Mouse (Mus musculus): ENCODE results near the gene Tbc1d21. TPM values are rescaled to one million over a fixed set of nuclear protein-coding genes. Genes with fewer than 3 reads are reported as not detected.
A peak's percentile ranks its signal among the peaks of the same experiment; 100 is the strongest.

Gene Tbc1d21
- total RNA-seq, 2 experiments from 2014 or later: not detected

DNA sequence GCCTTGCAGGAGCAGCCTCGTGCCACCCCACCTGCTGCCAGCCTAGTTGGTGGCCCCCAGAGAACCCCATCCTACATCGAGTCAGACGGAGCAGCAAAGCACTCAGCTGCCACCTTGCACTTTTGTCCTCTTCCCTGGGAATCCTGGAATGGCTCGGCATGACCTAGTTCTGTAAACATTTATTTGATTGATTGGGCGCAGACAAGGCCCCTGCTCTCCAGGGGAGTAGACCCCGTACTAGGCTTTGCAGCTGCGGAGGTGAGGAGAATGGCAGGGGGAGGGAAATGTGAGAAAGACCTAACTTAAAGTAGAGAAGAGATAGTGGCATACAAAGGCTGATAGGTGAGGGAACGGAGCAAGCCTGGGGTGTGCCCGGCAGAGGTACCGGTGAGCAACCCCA is 23.8 kb downstream of the Tbc1d21 start:
- no peak for ATAC-seq (replicated peaks; ENCODE audit: poor library complexity)

DNA sequence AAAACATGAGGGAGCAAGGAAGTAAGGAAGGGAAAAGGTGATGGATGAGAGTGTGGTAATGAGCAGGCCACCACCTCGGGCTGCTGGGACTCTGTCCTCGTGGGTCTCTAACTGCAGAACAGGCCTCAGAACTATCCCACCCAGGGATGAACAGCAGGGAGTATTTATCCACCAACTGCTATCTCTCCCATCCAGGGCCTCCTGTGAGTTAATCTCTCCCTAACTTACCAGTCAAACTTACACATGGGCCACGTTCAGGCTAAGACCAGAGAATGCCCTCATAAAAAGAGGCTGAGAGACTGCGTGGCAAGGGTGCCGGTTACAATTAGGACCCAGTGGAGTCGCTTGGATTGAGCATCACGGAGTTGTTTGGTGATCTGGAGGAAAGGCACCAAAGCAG is 24.3 kb downstream of the Tbc1d21 start:
- ATAC-seq (replicated peaks; ENCODE audit: poor library complexity): no peak

DNA sequence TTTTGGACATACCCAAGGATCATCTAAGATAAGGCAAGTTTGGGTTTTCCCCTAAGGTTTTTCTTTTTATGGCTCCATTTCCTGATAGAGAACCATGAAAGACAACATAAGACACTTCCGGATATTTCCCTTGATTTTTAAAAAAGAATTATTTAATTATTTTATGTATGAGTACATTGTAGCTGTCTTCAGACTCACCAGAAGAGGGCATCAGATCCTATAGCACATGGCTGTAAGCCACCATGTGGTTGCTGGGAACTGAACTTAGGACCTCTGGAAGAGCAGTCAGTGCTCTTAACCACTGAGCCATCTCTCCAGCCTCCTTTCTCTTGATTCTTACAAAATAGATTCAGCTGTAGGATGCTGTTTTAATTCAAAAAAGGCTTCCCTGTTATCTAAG is 28.5 kb downstream of the Tbc1d21 start:
- ATAC-seq (replicated peaks; ENCODE audit: poor library complexity): no peak

DNA sequence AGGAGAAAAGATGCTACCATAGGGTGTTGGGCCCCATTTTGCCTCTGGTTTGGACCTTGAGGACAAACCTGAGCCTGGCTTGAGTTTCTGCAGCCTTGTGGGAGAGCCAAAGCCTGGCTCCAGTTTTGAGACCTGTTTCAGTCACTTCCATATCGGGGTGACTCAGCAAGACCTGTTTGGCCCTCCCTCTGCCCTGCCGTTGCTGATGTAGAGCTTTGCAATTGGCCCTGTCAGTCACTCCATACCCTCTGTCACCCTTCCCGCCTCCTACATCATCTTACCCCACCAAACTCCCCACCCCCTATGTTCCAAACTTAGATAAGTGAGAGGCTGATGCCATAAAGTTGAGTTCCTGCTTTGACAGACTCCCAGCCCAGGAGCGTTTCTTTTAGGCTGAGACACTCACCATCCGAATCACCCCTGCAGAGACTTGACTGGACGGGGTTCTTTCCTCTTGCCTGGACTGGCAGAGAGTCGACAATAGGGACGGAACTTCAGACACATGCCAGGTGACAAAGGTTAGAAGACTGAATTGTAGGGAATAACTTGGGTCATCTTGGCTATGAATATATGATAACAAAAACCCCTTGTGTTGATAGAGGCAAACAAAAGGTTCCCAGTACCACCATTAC is 33.5 kb downstream of the Tbc1d21 start:
- no peak for ATAC-seq (replicated peaks; ENCODE audit: poor library complexity)

DNA sequence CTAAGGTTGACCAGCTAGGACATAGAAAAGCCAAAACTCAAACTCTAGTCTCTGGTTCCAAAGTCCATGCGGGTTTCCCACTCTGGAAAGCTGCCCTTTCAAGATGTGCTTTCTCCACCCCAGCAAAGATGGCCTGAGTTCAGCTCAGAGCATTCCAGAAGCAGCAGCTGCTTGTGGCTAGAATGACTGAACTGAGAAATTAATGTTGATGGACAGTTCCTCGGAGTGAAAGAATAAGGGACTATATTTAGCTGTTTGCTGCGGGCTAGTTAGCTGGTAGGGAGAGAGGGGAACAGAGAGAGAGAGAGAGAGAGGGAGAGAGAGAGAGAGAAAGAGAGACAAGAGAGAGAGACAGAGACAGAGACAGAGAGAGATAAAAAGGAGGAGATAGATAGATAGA is 39.0 kb downstream of the Tbc1d21 start:
- no peak for ATAC-seq (replicated peaks; ENCODE audit: poor library complexity)

DNA sequence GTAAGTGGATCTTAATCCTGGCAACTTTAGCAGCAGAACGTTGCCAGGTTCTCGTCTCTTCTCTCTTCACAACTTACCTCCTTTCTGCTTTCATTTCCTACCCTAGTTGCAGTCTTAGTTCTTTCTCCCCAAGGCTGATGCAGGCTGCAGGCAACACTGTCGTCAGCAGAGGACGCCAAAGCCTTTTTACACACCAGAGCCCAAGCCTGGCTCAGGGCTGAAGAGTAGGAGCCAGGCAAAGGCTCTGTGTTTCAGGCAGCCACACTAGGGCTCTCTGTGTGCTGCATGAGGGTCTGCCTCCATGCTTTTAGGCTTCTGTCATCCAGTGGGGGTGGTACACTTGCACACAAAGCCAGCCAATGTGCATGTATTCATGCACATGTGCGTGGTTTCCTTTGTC is 40.0 kb downstream of the Tbc1d21 start:
- peak; percentile 46; the same call in 1 of the 2 replicates for ATAC-seq (replicated peaks; ENCODE audit: poor library complexity)

DNA sequence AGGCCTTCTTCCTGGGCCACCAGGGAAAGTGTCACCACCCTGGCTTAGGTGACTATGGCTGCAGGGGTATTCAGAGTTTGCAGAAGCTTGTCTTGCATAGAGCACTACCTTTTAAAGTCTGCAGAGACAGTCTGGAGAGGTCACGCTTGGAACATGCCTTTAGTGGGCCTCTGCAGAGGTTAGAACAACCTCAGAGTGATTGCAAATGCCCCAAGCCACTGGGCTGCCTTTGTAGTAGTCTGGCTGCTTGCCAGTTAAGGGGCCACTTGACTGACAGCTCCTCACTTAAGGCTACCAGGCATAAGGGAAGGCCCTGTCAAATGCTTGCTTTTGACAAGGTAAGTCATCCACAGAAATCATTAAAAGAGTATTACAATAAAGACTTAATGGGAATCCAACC is 42.9 kb downstream of the Tbc1d21 start:
- ATAC-seq (replicated peaks; ENCODE audit: poor library complexity): no peak

DNA sequence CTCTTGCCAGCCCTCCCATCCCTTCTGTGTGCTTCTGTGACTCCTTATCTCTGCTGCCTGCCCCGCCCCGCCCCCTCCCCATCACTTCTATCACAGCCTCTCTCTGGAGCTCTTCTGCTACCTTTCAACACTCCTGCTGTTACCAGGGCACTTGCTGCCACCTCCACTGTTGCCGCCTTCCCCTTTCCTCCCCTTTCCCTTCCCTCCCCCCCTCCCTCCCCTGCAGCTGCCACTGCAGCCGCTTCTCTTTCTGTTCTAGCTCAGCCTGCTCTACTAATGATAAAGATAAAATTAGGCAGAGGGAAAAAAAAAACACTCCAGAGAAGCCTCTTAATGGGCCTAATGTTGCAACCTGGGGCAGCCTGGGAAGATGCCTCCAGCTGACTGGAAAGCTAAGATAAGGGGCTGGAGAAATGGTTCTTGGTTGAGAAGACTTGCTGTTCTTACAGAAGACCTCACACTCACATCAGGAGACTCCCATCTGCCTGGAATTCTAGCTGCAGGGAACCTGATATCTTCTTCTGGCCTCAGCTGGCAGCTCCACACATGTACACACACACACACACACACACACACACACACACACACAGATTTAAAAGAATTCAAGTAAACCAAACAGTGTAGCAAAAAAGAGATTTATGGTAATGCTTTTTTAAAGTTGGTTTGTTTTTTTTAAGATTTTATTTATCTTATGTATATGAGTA is 43.6 kb downstream of the Tbc1d21 start:
- ATAC-seq (replicated peaks; ENCODE audit: poor library complexity): no peak

DNA sequence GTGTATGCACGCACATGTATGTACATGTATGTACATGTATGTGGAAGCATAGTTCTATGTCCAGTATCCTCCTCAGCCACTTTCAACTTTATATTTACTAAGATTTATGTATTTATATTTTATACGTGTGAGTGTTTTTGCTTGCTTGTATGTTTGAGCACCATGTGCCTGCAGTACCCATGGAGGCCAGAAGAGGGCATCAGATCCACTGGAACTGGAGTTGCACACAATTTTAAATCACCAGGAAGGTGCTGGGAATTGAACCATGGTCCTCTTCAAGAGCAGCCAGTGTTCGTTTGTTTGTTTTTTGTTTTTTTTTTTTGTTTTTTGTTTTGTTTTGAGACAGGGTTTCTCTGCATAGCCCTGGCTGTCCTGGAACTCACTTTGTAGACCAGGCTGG is 48.6 kb downstream of the Tbc1d21 start:
- no peak for ATAC-seq (replicated peaks; ENCODE audit: poor library complexity)

DNA sequence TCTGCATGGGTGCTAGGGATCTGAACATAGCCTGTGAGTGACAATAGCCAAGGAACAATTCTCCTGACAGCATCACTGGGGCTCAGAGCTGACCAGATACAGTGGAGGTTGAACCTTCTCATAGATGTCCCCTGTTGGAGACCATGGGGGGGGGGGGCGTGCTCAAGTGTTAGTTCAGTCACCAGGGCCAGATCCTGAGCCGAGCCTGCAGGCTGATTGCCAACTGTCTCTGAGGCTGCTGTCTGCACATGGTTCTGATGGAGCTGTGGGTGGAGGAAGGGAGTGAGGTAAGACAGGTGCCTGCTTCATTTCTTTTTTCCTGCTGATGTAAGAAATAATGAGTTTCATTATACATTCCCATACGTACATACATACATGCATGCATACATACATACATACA is 51.9 kb downstream of the Tbc1d21 start:
- no peak for ATAC-seq (replicated peaks; ENCODE audit: poor library complexity)

DNA sequence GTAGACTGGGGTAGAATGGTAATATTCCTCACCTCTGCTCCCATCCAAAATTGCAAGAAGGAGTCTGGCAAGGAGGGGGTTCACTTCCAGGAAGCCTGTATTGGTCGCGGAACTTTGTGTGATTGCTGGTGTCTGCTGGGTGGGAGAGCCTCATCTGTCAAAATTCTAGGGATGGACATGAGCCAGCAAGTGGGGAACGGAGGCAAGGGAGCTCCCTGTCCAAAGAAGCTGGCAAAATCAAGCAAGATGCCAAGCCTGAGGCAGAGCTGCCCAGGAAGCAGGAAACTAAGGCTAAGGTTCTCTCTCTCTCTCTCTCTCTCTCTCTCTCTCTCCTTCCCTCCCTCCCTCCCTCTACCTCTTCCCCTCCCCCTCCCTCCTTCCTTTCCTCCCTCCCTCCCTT is 52.9 kb downstream of the Tbc1d21 start:
- no peak for ATAC-seq (replicated peaks; ENCODE audit: poor library complexity)

DNA sequence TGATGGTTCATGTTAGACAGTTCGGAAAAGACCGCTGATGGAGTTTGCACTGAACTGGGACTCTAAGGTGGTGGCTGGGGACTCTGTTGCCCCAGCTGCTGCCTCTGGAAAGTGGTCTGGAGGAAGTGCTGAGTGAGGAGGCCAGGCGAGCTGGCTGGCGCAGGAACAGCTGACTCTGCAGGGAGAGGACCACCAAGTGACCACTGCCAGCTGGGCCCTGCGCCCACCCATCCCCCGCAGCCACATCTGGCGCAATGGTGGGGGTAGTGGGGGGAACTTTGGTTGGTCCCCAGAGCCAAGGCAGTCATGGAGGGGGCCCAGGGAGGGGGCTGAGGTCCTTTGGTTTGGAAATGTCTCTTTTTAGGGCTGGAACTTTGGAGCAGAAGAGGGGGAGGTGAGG is 53.5 kb downstream of the Tbc1d21 start:
- no peak for ATAC-seq (replicated peaks; ENCODE audit: poor library complexity)

DNA sequence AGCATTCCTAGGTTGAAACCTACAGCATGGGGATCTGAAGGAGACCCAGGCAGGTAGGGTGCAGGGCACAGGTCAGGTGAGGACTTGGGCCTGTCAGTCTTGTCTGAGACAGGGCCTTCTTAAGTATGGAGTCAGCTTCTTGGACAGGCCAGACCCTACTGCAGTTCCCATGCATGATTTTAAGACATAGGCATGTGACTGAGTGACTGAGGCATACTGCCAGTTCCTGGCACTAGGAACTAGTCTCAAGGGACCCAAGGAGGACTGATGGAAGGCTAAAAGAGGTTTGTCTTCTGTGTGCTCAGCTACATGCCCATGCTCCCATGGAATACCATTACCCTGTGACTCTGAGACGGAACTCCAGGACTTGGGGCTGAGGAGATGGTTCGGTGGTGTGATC is 54.4 kb downstream of the Tbc1d21 start:
- ATAC-seq (replicated peaks; ENCODE audit: poor library complexity): no peak

DNA sequence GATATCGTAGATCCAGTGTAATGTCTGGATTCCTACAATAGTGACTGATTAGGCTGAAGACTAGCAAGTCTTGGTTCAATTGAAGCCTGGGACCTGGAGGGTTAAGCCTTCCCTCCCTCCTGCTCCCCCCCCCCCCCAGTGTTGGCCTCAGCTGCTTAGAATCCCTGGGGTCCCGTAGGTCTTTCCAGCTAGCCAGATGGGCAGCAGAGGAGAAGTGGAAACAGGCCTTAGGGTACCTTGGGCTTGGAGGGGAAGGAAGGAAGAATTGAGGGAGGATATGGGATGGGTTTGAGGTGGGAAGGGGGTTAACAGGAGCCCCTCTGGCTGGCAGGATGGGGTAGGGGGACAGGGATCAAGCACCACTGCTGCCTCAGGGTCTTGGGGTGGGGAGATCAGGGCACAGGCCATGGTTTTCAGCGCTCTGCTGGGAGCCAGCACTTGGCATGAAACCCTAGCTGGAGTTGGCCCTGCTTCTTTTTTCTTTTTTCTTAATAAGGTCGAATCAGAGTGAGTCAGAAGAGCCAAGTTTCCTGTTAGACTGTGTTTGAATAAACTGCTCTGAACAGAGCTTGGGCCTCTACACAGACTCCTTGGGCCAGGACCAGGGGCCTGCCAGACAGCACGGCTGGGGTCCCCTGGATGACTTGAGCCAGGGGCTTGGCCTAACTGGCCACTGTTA is 55.4 kb downstream of the Tbc1d21 start:
- ATAC-seq (replicated peaks; ENCODE audit: poor library complexity): no peak

DNA sequence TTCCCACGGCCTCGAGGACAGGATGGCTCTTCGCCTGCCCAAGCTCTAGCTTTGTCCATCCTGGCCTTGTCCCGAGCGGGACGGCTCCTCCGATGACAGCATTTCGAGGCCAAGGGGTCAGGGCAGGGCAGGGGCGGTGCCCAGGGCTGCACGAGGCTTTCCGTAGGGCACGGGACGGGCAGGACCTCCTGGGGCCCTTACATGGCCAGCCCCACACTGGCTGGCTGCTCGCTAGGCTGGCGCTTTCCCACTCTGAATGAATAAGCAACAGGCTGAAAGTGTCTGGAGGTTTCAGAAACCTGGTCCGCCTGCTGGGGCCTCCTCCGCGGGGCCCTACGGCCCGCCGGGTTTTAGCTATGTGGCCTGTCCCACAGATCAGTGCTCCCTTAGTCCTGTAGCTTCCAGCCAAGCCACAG is 57.3 kb downstream of the Tbc1d21 start, which contains the start of gene Loxl1:
Gene Loxl1, minus strand, starts transcription at position 243 of the 416 bp plus-strand sequence.
- no peak for ATAC-seq (replicated peaks; ENCODE audit: poor library complexity)

DNA sequence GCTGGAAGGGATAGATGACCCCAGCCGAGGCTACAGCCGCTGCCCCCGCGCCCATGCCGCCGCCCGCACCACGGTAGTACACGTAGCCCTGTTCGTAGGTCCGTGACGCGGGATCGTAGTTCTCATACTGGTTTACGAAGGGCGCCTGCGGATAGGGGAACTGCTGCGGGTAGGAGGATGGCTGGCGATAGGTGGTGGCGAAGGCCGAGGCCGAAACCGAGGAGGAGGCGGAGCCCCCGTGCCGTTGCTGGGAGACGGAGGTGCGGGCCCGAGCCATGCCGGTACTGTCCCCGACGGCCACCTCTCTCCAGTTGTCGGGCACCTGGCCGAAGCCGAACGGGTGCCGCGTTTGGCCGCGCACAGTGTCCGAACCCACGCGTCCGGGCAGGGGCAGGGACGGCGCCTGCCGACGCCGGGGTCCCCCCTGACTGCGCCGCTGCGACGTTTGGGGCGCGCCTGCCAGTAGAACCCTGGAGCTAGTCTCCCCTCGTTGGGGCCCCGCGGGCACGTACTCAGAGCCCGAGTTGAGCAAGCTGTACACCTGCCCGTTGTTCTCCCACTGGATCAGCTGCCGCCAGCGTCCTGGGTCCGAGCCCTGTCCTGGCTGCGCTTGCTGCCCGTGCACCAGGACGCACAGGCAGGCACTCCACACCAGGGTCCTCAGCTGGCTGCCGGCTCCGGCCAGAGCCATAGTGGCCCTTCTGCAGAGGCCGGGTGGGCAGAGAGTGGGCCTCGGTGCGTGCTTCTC is 57.9 kb downstream of the Tbc1d21 start:
- ATAC-seq (replicated peaks; ENCODE audit: poor library complexity): peak; percentile 34

DNA sequence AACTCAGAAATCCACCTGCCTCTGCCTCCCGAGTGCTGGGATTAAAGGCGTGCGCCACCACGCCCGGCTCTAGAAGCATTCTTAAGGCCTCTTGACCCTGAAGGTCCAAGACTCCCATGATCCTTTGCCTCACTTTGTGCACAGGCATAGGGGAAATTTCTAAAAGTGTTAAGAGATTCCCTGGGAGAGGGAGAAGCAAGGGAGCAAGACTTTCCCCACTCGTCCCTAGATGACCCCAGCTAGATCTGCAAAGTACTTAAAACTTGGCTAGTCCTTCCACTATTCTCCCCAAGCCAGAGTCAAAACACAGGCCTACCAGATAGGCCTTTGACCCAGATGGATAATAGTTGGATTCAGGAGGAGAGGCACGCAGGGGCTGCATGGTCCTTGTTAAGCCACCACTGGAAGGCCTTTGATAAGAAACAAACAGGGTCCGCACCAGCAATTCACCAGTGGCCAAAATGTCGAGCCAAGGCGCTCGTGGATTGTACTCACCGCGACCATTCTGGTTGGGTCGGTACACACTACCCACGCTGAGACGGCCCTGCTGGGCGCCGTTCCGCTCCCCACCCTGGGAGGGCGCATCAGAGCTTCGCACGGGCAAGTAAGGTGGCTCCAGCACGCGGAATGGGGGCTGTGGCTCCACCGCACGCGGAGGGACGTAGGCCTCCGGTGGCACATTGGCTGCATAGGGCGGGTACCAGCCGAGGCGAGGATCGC is 58.9 kb downstream of the Tbc1d21 start:
- no peak for ATAC-seq (replicated peaks; ENCODE audit: poor library complexity)

DNA sequence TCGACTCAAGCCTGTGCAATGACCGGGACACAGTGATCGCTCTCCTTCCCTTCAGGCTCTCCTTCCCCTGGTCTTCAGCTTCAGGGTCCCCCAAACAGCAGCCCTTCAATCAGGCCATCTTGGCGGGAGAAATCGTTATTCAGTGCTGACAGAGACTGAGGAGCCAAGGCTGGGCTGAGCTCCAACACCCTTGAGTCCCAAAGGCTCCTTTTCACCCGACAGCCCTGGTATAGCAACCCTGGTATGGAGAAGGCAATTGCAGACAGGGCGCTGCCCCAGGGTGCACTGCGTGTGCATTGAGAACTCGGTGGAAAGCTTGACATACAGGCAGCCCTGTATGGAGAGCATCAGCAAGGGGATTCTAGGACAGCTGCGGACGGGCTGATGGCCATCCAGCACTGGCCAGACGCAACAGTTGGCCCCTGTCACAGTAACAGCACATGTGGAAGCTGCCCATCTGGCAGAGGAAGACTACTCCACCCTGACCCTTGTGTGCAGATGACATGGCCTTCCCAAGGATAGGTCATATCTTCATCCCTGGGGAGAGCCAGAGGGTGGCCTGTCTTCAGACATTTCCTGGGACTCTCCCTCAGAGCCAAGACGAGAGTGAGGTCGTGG is 60.1 kb downstream of the Tbc1d21 start:
- ATAC-seq (replicated peaks; ENCODE audit: poor library complexity): no peak
